Mouse (Mus musculus): ENCODE data around the gene Chn2.

- TF ChIP-seq POLR2A (IDR thresholded peaks at IDR 0.05; ENCODE audit: low read depth, low read length) (no peak), CTCF (conservative IDR thresholded peaks at IDR 0.05; ENCODE audit: insufficient read depth, insufficient read length, low read depth, low read length) (no peak)
Observed at GRCm38 (mm10) chr6:54286813-54287212, 247.5 kb downstream of the Chn2 start.

Data from kidney, adult 2 months (tissue).